Mouse (Mus musculus): ENCODE measurements around the gene Cenpw. TPM values are rescaled to one million over a fixed set of nuclear protein-coding genes. Genes with fewer than 3 reads are reported as not detected.

The Cenpw gene
- total RNA-seq (2021) = under 1 TPM; 0.20 to 0.37 TPM
- 0.29 and 0.59 TPM in 2 replicates for polyA plus RNA-seq (2012; rRNA removed)
- long read RNA-seq, partial matches to known transcripts = 0 of 3 reads
- long read RNA-seq, other reads (novel, unspliced or antisense) = 0 of 3 reads

GRCm38 (mm10) chr10:30199916-30200826 lies at the start of gene Cenpw:
Cenpw (minus strand) TSS chr10:30200560.
- peak; percentile 85 to 87 for DNase-seq
- Histone ChIP-seq H3K27me3 (ENCODE audit: control insufficient read depth, insufficient read depth, low read length) (no peaks in the 10 kb centered on the region), H3K36me3 (ENCODE audit: control insufficient read depth, insufficient read depth, low read length) (no peaks in the 10 kb centered on the region), H3K4me3 (peak within 1 kb of the TSS; percentile 62), H3K27ac (no peak within 1 kb of the TSS), H3K4me1 (ENCODE audit: control insufficient read depth, insufficient read depth, low read length) (no peaks in the 10 kb centered on the region; the same call in 1 of the 2 replicates), H3K9ac (ENCODE audit: low read depth, low read length) (peak within 1 kb of the TSS; percentile 52), H3K79me2 (replicated peaks; ENCODE audit: control insufficient read depth, insufficient read depth, low read length) (no peaks in the 10 kb centered on the region)
- intact Hi-C loops (cut with DNase I) = no loop called here
- TF ChIP-seq EP300 (IDR thresholded peaks at IDR 0.05; ENCODE audit: insufficient read depth, low read depth, low read length) = no peak
- 0 out of 2 replicates have a peak, but pooled peaks have one; percentile 13 for TF ChIP-seq CTCF (IDR thresholded peaks at IDR 0.05)
- 1% methylated on average over 55 of the region's 55 CpGs for WGBS

- Histone ChIP-seq H3K36me3 (ENCODE audit: control insufficient read depth, insufficient read depth, low read length) (no peaks in the 10 kb centered on the region), H3K27me3 (ENCODE audit: control insufficient read depth, insufficient read depth, low read length) (no peaks in the 10 kb centered on the region), H3K4me1 (ENCODE audit: control insufficient read depth, insufficient read depth, low read length) (no peaks in the 10 kb centered on the region), H3K79me2 (replicated peaks; ENCODE audit: control insufficient read depth, insufficient read depth, low read length) (no peaks in the 10 kb centered on the region), H3K9ac (ENCODE audit: low read depth, low read length) (no peak overlapping the region), H3K4me3 (no peak overlapping the region), H3K27ac (no peak overlapping the region)
- intact Hi-C loops (cut with DNase I) = no loop called here
- no peak for DNase-seq
- no peak for TF ChIP-seq CTCF (IDR thresholded peaks at IDR 0.05)
- no peak for TF ChIP-seq POLR2A (IDR thresholded peaks at IDR 0.05; ENCODE audit: insufficient read depth, low read depth, low read length)
- no peak for TF ChIP-seq EP300 (IDR thresholded peaks at IDR 0.05; ENCODE audit: insufficient read depth, low read depth, low read length)
- 52% methylated on average over 3 of the region's 3 CpGs for whole genome bisulfite sequencing
These were observed 49.3 kb upstream of the Cenpw start for GRCm38 (mm10) chr10:30249654-30250053.

GRCm38 (mm10) chr10:30199501-30199900 lies 859 bp downstream of the Cenpw start:
- no peak for DNase-seq
- Histone ChIP-seq H3K79me2 (replicated peaks; ENCODE audit: control insufficient read depth, insufficient read depth, low read length) (no peaks in the 10 kb centered on the region), H3K36me3 (ENCODE audit: control insufficient read depth, insufficient read depth, low read length) (no peaks in the 10 kb centered on the region), H3K27ac (no peak overlapping the region), H3K27me3 (ENCODE audit: control insufficient read depth, insufficient read depth, low read length) (no peaks in the 10 kb centered on the region), H3K4me3 (no peak overlapping the region; the same call in 1 of the 2 replicates), H3K4me1 (ENCODE audit: control insufficient read depth, insufficient read depth, low read length) (no peaks in the 10 kb centered on the region; the same call in 1 of the 2 replicates), H3K9ac (ENCODE audit: low read depth, low read length) (no peak overlapping the region)
- intact Hi-C loops (cut with DNase I) = no loop called here
- 54% methylated on average over 5 of the region's 5 CpGs for WGBS
- TF ChIP-seq EP300 (IDR thresholded peaks at IDR 0.05; ENCODE audit: insufficient read depth, low read depth, low read length) = no peak
- TF ChIP-seq POLR2A (IDR thresholded peaks at IDR 0.05; ENCODE audit: insufficient read depth, low read depth, low read length) = no peak
- TF ChIP-seq CTCF (IDR thresholded peaks at IDR 0.05) = no peak

GRCm38 (mm10) chr10:30167700-30168099 lies 32.7 kb downstream of the Cenpw start:
- H3K9ac ChIP-seq (ENCODE audit: low read depth, low read length) = no peak overlapping the region
- no peaks in the 10 kb centered on the region for H3K4me1 ChIP-seq (ENCODE audit: control insufficient read depth, insufficient read depth, low read length)
- no peaks in the 10 kb centered on the region for H3K79me2 ChIP-seq (replicated peaks; ENCODE audit: control insufficient read depth, insufficient read depth, low read length)
- H3K27me3 ChIP-seq (ENCODE audit: control insufficient read depth, insufficient read depth, low read length) = no peaks in the 10 kb centered on the region
- no peak overlapping the region for H3K27ac ChIP-seq
- 76% methylated on average over 4 of the region's 4 CpGs for WGBS
- TF ChIP-seq POLR2A (IDR thresholded peaks at IDR 0.05; ENCODE audit: insufficient read depth, low read depth, low read length) (no peak), EP300 (IDR thresholded peaks at IDR 0.05; ENCODE audit: insufficient read depth, low read depth, low read length) (no peak), CTCF (IDR thresholded peaks at IDR 0.05) (no peak)
- no peak overlapping the region for H3K4me3 ChIP-seq
- intact Hi-C loops (cut with DNase I) = no loop called here
- no peak for DNase-seq
- no peaks in the 10 kb centered on the region for H3K36me3 ChIP-seq (ENCODE audit: control insufficient read depth, insufficient read depth, low read length)
